Mouse (Mus musculus): ENCODE measurements around the gene Psmb11. TPM values are rescaled to one million over a fixed set of nuclear protein-coding genes. Genes with fewer than 3 reads are reported as not detected.

Psmb11 gene
- polyA plus RNA-seq, 1 experiment from 2014 or later: 0.14 TPM

- Histone ChIP-seq H3K4me3 (no peak overlapping the region), H3K9me3 (replicated peaks) (no peaks in the 10 kb centered on the region), H3K27ac (no peak overlapping the region), H3K4me1 (no peaks in the 10 kb centered on the region), H3K36me3 (peaks cover 41% of the 10 kb centered on the region), H3K27me3 (ENCODE audit: low read depth, poor library complexity, severe bottlenecking) (no peaks in the 10 kb centered on the region)
- WGBS: 51% methylated on average over 7 of the region's 7 CpGs
- peak; percentile 68 for DNase-seq (ENCODE audit: low spot score)
Observed at GRCm38 (mm10) chr14:54583681-54584338, 37.4 kb upstream of the Psmb11 start.

GRCm38 (mm10) chr14:54591056-54591455, 30.2 kb upstream of the Psmb11 start:
- peaks cover 12% of the 10 kb centered on the region; the same call in 1 of the 2 replicates for H3K4me1 ChIP-seq
- DNase-seq (ENCODE audit: low spot score): no peak
- H3K4me3 ChIP-seq: no peak overlapping the region
- WGBS: 95% methylated on average over 16 of the region's 16 CpGs
- peaks cover 56% of the 10 kb centered on the region for H3K36me3 ChIP-seq
- H3K27me3 ChIP-seq (ENCODE audit: low read depth, poor library complexity, severe bottlenecking): no peaks in the 10 kb centered on the region
- H3K9me3 ChIP-seq (replicated peaks): no peaks in the 10 kb centered on the region
- H3K27ac ChIP-seq: no peak overlapping the region

DNA sequence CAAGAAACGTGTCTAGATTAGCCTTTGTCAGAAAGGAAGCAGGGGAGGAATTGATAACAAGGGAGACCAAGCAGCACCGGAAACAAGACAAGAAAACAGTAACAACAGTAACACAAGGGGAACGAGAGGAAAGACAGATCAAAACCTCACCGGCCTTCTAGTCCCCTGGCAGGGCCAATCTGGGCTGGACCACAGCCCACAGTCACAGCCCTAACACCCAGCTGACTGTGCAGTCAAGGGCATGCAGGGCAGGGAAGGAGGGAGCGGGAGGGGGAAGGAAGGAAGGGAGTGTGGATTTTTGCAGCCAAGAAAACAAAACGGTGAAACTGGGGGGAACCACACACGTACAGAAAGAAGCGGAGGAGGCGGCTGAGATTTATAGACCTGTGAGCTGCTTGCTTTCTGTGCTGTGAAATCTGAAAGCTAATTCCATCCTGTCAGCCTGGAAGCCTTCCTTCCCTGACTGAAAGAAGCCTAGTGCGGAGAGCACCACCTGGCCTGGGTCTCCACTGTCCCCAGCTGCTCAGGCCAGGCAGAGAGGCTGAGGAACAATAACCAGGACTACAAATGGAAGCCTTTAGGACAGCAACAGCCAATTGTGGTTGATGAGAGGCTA, 28.8 kb upstream of the Psmb11 start:
- WGBS: 70% methylated on average over 10 of the region's 10 CpGs
- no peaks in the 10 kb centered on the region for H3K27me3 ChIP-seq (ENCODE audit: low read depth, poor library complexity, severe bottlenecking)
- no peaks in the 10 kb centered on the region for H3K9me3 ChIP-seq (replicated peaks)
- no peak overlapping the region for H3K4me3 ChIP-seq
- DNase-seq (ENCODE audit: low spot score): no peak
- peak overlapping the region; percentile 58; the same call in 1 of the 2 replicates for H3K27ac ChIP-seq
- peaks cover 12% of the 10 kb centered on the region; the same call in 1 of the 2 replicates for H3K4me1 ChIP-seq
- peaks cover 49% of the 10 kb centered on the region for H3K36me3 ChIP-seq

GRCm38 (mm10) chr14:54594055-54594454, 27.2 kb upstream of the Psmb11 start:
- no peak for DNase-seq (ENCODE audit: low spot score)
- H3K27me3 ChIP-seq (ENCODE audit: low read depth, poor library complexity, severe bottlenecking): no peaks in the 10 kb centered on the region
- no peak overlapping the region for H3K4me3 ChIP-seq
- WGBS: 94% methylated on average over 3 of the region's 3 CpGs
- H3K27ac ChIP-seq: no peak overlapping the region
- H3K4me1 ChIP-seq: peaks cover 12% of the 10 kb centered on the region; the same call in 1 of the 2 replicates
- peaks cover 55% of the 10 kb centered on the region for H3K36me3 ChIP-seq
- H3K9me3 ChIP-seq (replicated peaks): no peaks in the 10 kb centered on the region

DNA sequence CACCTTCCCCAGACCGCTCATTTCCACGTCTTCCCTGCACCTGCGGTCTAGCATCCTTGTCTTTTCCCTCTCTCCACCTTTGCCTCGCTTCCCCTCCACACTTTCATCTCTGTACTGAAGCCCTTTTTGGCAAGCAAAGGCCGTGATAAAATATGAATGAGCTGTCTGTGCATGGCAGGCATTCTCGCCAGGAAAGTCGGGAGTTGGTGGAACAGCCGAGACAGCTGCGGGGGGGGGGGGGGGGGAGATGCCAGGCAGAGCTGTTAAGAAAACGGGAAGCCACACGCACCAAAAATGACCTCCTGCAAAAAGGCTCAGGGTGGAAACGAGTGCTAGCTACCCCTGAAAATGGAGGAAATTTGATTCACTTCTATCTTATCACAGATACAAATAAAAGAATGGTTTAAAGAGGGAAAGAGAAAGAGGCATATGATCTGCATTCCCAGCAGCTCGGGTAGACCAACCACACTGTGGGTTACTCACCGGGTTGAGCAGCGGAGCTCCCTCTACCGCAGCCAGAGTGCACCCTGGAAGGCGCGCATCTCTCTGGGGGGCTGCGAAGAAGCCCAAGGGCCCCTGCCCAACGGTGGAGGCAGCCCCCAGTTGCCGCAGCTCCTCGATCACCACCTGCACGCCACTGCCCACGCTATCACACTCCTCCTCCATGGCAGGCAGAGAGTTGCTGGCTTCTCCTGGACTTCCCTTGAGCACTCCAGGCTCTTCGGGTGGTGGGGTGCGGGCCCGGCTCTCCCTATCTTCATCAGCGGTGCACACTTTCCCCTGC, 26.4 kb upstream of the Psmb11 start:
- Histone ChIP-seq H3K36me3 (peaks cover 62% of the 10 kb centered on the region), H3K27ac (0 out of 2 replicates have a peak overlapping the region, but pooled peaks have one; percentile 42), H3K9me3 (replicated peaks) (no peaks in the 10 kb centered on the region), H3K27me3 (ENCODE audit: low read depth, poor library complexity, severe bottlenecking) (no peaks in the 10 kb centered on the region), H3K4me3 (no peak overlapping the region), H3K4me1 (peaks cover 12% of the 10 kb centered on the region; the same call in 1 of the 2 replicates)
- DNase-seq (ENCODE audit: low spot score): no peak
- 74% methylated on average over 28 of the region's 28 CpGs for WGBS

DNA sequence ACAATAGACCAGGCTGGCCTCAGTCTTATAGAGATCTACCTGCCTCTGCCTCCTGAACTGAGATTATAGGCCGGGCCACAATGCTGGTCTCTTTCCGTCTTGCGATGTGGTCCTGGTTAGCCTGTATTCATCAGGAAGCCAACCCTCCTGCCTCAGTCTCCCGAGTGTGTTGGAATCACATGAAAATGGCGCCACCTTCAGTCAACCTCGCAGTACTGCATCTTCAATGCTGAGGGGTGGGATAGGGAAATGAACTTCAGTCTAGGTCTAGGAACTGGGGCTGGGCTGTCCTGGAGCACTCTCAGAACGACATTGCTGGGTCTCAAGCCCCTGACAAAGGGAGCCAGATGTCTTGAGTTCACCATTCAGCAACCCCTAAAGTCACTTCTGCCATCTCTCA, 24.1 kb upstream of the Psmb11 start:
- Histone ChIP-seq H3K4me1 (peaks cover 12% of the 10 kb centered on the region; the same call in 1 of the 2 replicates), H3K27ac (no peak overlapping the region), H3K4me3 (no peak overlapping the region), H3K9me3 (replicated peaks) (no peaks in the 10 kb centered on the region), H3K36me3 (peaks cover 45% of the 10 kb centered on the region), H3K27me3 (ENCODE audit: low read depth, poor library complexity, severe bottlenecking) (no peaks in the 10 kb centered on the region)
- 74% methylated on average over 7 of the region's 7 CpGs for WGBS
- no peak for DNase-seq (ENCODE audit: low spot score)

GRCm38 (mm10) chr14:54601601-54602000, 19.6 kb upstream of the Psmb11 start:
- H3K27ac ChIP-seq: no peak overlapping the region
- WGBS: 88% methylated on average over 2 of the region's 2 CpGs
- DNase-seq (ENCODE audit: low spot score): no peak
- H3K4me1 ChIP-seq: peaks cover 21% of the 10 kb centered on the region
- peaks cover 14% of the 10 kb centered on the region for H3K36me3 ChIP-seq
- no peak overlapping the region for H3K4me3 ChIP-seq
- no peaks in the 10 kb centered on the region for H3K27me3 ChIP-seq (ENCODE audit: low read depth, poor library complexity, severe bottlenecking)
- no peaks in the 10 kb centered on the region for H3K9me3 ChIP-seq (replicated peaks)

DNA sequence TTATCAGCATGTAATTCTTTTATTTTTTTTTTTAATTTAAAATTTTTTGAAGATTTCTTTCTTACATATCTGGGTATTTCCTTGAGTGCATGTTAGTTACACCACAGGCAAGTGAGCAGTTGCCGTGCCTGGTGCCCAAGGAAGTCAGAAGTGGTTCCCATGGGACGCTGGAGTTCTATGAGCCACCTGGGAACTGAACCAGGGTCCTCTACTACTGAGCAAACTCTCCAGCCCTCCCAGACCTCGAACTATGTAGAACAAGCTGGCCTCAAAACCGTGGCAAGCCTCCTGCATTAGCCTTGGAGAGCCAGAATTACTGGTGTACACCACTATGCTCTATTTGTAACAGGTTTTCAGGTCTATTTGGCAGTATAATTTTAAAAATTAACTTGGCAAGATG, 18.6 kb upstream of the Psmb11 start:
- DNase-seq (ENCODE audit: low spot score): no peak
- Histone ChIP-seq H3K4me1 (peaks cover 21% of the 10 kb centered on the region), H3K4me3 (peak overlapping the region; percentile 70), H3K9me3 (replicated peaks) (no peaks in the 10 kb centered on the region), H3K27ac (peak overlapping the region; percentile 96), H3K36me3 (peaks cover 14% of the 10 kb centered on the region), H3K27me3 (ENCODE audit: low read depth, poor library complexity, severe bottlenecking) (no peaks in the 10 kb centered on the region)
- WGBS: 48% methylated on average over 4 of the region's 4 CpGs

DNA sequence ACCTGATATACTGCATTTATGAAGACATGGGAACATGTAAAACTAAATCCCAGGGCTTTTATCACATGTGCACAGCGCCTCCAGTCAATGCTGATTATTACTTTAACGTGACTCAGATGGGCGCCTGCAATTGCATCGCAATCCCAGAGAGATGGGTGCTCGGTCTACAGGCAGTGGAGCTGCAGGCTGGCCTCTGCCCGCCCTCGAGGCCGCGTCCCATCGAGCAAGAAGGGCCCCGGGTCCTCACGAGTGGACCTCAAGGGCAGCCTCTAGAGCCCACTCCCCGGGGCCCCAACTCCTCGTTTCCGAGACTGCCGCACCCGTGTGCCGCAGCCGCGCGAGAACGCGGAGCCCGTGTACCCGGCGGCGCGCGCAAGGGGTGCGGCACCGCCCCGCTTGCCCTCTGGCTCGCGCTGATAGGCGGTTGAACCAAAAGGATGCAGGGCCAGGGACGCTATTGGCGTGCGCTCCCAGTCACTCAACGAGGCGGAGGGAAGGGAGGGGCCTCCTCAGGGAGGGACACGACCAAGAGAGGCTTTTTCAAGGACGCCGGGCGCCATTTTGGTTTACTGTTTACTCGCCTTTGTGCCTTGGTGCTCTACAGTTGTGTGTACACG, 18.1 kb upstream of the Psmb11 start:
- H3K27ac ChIP-seq: peak overlapping the region; percentile 96
- WGBS: under 1% methylated on average over 46 of the region's 46 CpGs
- DNase-seq (ENCODE audit: low spot score): peak; percentile 92
- peak overlapping the region; percentile 70 for H3K4me3 ChIP-seq
- H3K27me3 ChIP-seq (ENCODE audit: low read depth, poor library complexity, severe bottlenecking): no peaks in the 10 kb centered on the region
- no peaks in the 10 kb centered on the region for H3K9me3 ChIP-seq (replicated peaks)
- H3K36me3 ChIP-seq: peaks cover 14% of the 10 kb centered on the region
- peaks cover 21% of the 10 kb centered on the region for H3K4me1 ChIP-seq

DNA sequence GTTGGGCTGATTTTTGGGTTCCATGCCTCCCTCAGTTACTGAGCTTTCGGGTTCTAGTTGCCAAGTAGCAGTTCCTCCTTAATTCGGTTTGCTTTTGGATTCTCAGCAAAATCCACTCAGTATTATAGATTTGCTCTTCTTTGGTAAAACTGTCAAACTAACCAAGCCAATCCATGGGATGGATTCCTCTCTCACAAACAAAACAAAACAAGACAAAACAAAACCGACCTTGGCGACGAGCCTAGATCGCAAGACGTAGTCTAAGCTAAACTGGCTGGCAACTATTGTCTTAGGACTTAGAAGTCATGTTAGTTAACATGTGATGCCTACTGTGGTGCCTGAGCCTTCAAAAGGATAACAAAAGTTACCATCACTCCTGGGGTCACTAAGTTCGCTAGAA, 17.5 kb upstream of the Psmb11 start:
- Histone ChIP-seq H3K27ac (peak overlapping the region; percentile 96), H3K27me3 (ENCODE audit: low read depth, poor library complexity, severe bottlenecking) (no peaks in the 10 kb centered on the region), H3K36me3 (peaks cover 11% of the 10 kb centered on the region), H3K4me1 (peaks cover 21% of the 10 kb centered on the region), H3K4me3 (peak overlapping the region; percentile 70), H3K9me3 (replicated peaks) (no peaks in the 10 kb centered on the region)
- no peak for DNase-seq (ENCODE audit: low spot score)
- 83% methylated on average over 8 of the region's 8 CpGs for WGBS

DNA sequence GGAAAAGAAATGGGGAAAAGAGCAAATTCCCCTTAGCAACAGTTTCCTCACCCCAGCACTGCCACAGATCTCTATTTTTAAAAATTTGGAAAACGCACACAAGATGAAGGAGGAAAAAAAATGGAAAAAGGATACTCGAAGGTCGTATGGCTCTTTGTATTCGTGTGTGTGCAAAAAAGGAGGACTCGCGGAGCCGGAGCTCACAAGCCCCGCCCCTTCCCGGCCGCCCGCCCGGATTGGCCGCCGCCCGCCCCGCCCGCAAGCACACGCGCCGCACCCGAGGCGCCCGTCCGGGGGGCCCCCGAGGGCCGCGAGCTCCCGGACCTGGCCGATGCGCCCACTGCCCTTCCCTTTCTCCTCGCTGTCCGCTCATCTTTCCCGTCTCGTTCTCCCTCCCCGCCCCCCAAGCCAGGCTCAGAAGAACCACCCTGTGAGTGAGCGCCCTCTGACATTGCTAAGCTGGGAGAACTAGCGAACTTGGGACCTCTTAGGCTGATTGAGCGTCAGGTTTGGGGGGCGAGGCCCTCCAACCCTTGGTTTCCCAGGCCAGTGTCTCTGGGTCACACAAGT, 15.4 kb upstream of the Psmb11 start, which contains the start of gene 4931414P19Rik:
4931414P19Rik (minus strand) TSS at position 242 of the 570 bp plus-strand sequence.
- H3K4me1 ChIP-seq: peaks cover 21% of the 10 kb centered on the region
- H3K27me3 ChIP-seq (ENCODE audit: low read depth, poor library complexity, severe bottlenecking): no peaks in the 10 kb centered on the region
- DNase-seq (ENCODE audit: low spot score): peak; percentile 85
- H3K9me3 ChIP-seq (replicated peaks): no peaks in the 10 kb centered on the region
- H3K27ac ChIP-seq: peak within 1 kb of the TSS; percentile 89
- H3K4me3 ChIP-seq: peak within 1 kb of the TSS; percentile 54
- under 1% methylated on average over 39 of the region's 39 CpGs for WGBS
- H3K36me3 ChIP-seq: peaks cover 10% of the 10 kb centered on the region

DNA sequence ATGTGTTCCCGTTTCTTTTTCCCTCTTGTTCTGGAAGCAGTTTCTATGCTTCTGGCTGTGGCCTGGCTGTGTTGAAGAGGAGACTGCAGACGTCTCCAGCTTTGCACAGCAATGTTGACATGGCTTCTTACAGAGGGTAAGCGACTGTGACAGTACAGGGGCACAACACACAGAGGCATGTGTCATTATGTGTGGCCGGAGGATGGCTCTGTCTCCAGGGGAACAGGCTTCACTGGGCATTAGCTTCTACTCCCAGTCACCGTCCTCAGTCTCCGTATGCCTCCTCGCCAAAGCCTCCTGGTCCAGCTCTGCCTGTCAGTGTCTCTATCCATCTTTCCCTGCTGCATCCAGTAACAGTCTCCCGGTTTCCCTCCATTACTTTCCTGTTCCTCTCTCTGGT, 14.0 kb upstream of the Psmb11 start:
- WGBS: 55% methylated on average over 8 of the region's 8 CpGs
- no peak for DNase-seq (ENCODE audit: low spot score)

More for the DNA sequence above, 14.0 kb upstream of the Psmb11 start:
- H3K27me3 ChIP-seq (ENCODE audit: low read depth, poor library complexity, severe bottlenecking): no peaks in the 10 kb centered on the region
- H3K4me3 ChIP-seq: no peak overlapping the region
- peaks cover 23% of the 10 kb centered on the region for H3K36me3 ChIP-seq
- peaks cover 21% of the 10 kb centered on the region for H3K4me1 ChIP-seq
- H3K27ac ChIP-seq: no peak overlapping the region
- H3K9me3 ChIP-seq (replicated peaks): no peaks in the 10 kb centered on the region
